Mouse (Mus musculus): Measurements from ENCODE around the gene Pla2g4a. TPM values are rescaled to one million over a fixed set of nuclear protein-coding genes. Genes with fewer than 3 reads are reported as not detected.

Gene Pla2g4a
- 1 to 10 TPM; 5.1 to 6.0 TPM for total RNA-seq (2021)
- long read RNA-seq, experiment 1, transcript Pla2g4a-201 (18 exons, 2,856 nt): major isoform, 5 of 6 reads
- long read RNA-seq, experiment 1, partial matches to known transcripts: 1 of 6 reads
- long read RNA-seq, experiment 1, other reads (novel, unspliced or antisense): 0 of 6 reads
- long read RNA-seq, experiment 2, partial matches to known transcripts: 0 of 3 reads
- long read RNA-seq, experiment 2, other reads (novel, unspliced or antisense): 0 of 3 reads

- peak; percentile 18 for DNase-seq
These were observed at the start of gene Pla2g4a for GRCm38 (mm10) chr1:149960734-149961424. Pla2g4a (minus strand) TSS chr1:149961290.

DNA sequence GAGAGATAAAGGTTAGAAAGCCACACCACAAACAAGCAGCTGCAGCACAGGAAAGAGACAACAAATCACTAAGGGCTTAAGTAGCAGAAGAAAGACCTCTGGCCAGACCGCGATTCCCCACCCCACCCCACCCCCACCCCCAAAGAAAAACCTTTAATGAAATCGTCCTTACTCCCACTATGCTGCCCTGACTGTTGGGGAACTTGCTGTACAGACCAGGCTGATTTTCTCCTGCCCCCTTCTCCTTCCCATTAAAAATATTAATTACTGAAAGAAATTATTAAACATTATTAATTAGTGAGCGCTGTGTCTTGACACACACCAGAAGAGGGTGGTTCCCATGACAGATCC is 49.5 kb upstream of the Pla2g4a start:
- DNase-seq: no peak

DNA sequence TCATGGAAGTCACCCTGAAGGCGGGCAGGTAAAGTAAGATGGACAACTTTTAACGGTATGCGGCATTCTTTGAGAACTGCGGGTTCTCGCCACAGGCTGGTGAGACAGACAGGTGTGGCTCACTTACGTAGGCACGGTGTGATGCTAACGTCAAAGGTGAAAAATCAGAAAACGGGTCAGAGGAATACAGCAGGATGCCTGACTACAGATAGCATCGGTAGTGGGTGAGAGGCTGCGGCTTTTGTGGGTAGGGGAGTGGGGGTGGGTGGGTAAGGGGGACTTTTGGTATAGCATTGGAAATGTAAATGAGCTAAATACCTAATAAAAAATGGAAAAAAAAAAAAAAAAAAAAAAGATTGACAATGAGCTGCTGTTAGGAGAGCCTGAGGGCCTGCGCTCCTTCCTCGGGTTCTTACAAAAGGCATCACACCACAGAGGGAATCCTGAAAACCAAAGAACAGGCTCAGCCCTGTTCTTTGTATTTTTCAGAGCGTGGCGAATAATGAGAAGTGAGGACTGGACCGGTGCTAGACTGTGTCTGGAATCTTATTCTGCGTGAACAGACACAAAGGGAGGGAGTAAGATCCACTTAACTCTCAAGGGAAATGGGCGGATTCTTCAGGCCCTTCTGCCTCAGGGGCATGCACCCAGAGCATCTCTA is 49.0 kb upstream of the Pla2g4a start:
- DNase-seq: no peak

DNA sequence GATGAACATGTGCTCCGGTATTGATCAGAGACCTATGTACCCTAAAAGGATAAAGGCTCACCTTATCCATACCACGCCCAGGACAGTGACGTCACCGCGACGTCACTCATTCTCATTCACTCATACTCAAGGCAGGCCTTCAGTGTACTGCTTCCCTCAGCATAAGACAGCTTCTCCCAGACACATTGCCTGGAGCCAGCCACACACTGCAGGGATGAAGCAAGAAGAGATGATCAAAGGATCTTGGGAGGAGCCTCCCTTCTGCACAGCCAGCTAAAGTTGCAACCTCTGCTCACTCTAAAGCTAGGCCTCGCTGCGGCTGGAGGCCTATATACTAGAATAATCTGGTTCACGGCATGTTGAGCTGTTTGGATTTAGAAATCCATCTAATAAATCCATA is 48.0 kb upstream of the Pla2g4a start:
- DNase-seq: no peak

DNA sequence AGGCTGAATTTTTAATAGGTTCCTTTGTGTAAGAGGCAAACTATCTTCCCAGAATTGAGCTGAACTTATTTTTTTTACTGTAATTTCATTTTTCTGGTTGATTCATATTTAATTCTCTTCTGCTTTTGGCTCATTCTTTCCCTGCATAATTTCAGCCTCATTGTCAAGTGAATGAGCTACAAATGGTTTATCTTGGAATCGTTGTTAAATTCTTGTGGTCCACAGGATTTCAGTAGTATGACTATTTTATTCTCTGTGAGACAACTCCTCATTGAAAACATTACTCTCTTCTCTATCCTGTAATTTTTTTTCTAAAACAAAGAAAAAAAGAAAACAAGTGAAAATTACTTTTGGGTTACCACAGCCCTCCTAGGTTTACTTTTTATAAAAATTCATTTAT is 14.5 kb upstream of the Pla2g4a start:
- DNase-seq: no peak

DNA sequence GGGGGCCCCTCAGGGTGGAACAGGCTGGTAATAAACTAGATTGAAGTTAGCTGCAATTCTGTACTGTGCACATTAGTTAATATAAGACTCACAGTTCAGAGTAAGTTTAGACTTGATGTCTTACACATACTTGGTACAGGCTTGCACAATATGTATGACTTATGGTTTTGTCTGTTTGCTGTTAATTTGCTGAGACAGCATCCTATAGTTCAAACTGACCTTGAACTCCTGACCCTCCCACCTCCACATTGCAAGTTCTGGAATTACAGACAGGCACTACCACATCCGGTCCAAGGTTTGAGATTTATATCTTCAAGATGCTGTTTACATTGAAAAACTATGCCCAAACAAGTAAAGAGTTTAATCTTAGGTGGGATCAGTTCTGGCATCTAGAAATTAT is 4.7 kb upstream of the Pla2g4a start:
- no peak for DNase-seq

GRCm38 (mm10) chr1:149961425-149962303 is 574 bp upstream of the Pla2g4a start:
- DNase-seq: no peak

GRCm38 (mm10) chr1:149960251-149960650 is 839 bp downstream of the Pla2g4a start:
- DNase-seq: no peak

- no peak for DNase-seq
These were observed 2.0 kb downstream of the Pla2g4a start for GRCm38 (mm10) chr1:149959069-149959468.

DNA sequence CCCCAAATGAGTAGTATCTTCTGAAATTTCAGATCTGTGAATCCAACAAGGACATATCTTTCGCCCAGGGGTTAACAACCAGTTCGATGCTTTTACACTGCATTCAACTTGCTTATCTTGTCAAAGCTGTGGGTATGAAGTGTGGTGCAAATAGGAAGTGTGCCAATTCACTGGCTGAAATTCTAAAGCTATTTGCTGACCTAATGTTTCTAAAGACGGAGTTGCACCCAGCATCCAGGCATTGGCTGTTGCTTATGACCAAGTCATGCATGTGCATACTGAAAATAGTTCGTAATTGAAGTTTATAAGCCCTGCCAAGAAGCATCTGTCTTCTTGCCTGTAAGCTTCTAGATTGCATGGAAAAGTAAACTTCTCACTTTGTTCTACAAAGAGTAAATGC is 5.6 kb downstream of the Pla2g4a start:
- DNase-seq: no peak

- DNase-seq: no peak
These were observed 7.1 kb downstream of the Pla2g4a start for GRCm38 (mm10) chr1:149954026-149954425.

GRCm38 (mm10) chr1:149952050-149952449 is 9.0 kb downstream of the Pla2g4a start:
- no peak for DNase-seq

DNA sequence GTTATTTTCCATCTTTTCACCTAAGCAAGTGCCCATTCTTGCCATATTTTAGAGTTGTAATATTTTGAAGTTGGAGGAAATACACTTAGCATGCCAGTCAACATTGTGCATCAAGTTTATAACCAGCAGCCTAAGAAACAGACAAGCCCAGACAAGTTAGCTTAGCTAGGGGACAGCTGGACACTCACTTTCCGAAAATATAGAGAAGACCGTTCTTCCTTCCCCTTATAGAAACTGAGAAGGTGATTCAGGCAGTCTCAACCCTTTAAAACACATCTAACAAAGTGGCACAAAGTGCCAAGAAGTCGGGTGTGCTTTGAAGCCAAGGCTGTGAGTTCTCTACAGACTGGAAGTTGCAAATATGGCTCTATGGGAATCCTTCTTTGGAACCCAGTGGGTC is 10.4 kb downstream of the Pla2g4a start:
- no peak for DNase-seq

GRCm38 (mm10) chr1:149950254-149950653 is 10.8 kb downstream of the Pla2g4a start:
- no peak for DNase-seq

- no peak for DNase-seq
These were observed 11.8 kb downstream of the Pla2g4a start for GRCm38 (mm10) chr1:149949334-149949733.

DNA sequence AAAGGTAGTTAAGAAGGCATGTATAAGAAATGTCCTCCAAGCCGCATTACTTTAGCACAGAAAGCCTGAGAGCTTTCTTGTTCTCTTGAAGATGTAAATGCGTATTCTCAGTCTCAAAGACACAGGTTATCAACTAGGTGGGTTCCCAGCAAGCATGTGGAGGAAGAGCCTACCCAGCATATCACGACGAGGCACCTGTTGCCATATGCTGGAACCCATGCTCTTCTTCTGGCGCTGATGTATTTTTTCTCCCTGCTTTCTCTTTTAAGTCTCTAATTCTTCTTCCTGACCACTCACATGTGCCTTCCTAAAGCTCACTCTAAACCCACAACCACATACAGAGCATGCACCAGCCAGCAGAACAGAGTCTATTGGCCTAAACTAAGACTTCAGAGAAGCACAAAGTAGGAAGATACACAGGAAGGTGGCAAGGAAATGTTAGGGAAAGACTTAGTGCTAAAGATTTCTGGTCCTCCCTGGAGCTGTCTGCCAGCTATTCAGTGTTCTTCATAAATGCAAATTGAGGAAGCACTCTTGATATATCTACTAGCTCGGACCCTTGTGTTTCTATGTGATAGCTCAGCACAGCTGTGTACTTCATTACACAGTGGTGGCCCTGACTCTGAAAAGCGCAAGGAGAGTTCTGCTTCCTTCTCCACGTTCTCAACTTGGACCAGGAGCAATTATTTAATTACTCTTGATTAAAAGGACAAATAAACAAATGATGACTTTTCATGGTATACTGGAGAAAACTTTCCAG is 12.8 kb downstream of the Pla2g4a start:
- no peak for DNase-seq

GRCm38 (mm10) chr1:149946993-149947392 is 14.1 kb downstream of the Pla2g4a start:
- DNase-seq: no peak

GRCm38 (mm10) chr1:149946432-149946831 is 14.7 kb downstream of the Pla2g4a start:
- no peak for DNase-seq

DNA sequence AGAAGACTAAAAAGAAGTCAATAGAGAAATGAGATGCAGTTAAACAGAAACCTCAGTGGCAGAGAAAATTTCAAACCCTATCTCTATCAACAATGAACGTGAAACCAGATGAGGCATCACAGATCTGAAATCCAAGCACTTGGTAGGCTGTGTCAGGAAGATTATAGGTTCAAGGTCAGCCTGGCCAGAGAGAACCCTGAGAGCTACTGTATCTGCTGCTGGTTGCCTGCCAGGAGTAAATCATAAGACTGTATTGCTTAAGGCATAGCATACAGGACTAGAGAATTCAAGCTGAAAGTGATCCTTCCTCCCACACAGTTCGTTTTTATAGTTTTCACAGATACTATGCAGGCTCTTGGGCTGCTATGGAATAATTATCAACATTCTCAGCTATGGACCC is 17.5 kb downstream of the Pla2g4a start:
- DNase-seq: no peak

DNA sequence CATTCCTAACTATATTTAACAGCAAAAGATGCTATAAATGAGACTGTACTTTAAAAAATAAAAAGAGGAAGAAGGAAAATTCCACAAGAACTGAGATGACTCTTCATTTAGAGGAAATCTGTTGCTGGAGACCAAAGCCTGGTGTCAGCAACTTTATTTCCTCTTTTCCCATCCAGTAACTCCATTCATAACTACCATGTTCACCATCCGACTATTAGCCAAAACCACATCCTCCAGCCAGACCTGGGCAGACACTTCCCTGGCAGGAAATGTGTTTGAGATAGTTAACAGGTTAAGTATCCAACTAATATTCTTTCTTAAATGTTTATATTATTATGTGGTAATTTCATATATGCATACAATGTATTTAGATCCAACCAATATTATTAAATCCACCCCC is 20.8 kb downstream of the Pla2g4a start:
- no peak for DNase-seq

DNA sequence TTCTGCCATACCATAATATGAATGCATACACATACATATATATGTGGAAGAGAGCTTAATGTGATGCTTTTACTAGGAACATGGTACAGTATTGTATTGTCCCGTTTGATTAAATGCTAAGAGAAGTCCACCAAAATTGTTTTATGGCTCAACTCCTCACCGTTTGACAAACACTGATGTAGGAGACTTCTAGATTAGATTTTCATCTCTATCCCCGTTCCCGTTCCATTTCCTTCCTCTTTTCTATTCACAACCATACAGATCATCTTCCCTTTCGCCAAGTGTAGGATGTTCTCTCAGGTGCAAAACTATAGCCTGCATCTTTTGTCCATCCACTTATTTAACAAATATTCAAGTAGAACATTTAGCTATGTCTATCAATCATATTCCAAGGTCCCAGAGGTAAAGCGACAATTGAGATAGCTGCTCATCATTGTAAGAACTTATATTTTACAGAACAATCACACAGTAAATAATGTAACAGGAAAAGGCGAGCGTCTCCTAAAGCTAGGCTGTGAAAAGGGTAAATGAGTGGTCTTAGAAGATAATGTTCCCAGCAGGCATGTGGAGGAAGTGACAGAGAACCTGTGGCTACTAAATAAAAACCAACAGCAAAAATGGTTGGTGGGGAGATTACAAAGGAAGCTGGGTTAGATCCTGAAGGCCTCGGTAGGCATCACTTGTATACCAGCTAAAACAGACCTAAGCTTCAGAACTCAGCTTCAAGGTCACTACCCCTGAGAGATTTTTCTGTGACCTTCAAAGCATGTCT is 21.6 kb downstream of the Pla2g4a start:
- no peak for DNase-seq

Measured in gastrocnemius, postnatal 10 days (tissue).